Mouse (Mus musculus) megakaryocyte, adult 5-6 weeks (primary cell): ENCODE results near the gene Med27. TPM values are rescaled to one million over a fixed set of nuclear protein-coding genes. Genes with fewer than 3 reads are reported as not detected.

Experiments used
- ATAC-seq: 2 replicates; pipeline ENCODE4 v1.8.0; 2016; ENCODE audit warnings: mild to moderate bottlenecking, inconsistent platforms; ENCODE audit not compliant: poor library complexity, severe bottlenecking
- total RNA-seq, 2 experiments: library from RNA; stranded (forward) in 1 of 2; stranded (reverse) in 1 of 2; fragments of 153-499, 151-499 nt in 1 of 2; fragments of 221-1000, 200-1000 nt in 1 of 2; gene quantifications; 2 replicates each; pipeline versions ENCODE4 v1.2.3 to v1.2.4; 2015 to 2017

Gene Med27
- total RNA-seq, 2 experiments from 2014 or later: 17.8 to 34.2 TPM

DNA sequence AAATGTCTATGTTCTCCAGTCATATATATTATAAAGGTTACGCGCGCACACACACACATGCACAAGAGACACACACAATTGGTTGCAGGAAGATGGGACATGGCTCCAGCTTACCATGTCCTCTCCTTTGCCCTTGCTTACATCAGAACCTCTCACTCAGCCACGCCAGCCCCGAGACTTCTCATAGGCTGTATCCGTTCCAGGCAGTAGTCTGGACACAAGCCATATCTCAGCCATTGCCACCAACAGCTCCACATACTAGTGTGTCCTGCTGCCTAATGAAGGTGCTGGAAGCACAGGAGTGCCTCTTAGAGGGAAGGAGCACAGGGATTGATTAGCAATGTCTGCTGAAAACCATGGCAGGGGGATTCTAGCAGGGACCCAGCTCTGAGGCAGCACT is 211.9 kb downstream of the Med27 start:
- no peak for ATAC-seq

DNA sequence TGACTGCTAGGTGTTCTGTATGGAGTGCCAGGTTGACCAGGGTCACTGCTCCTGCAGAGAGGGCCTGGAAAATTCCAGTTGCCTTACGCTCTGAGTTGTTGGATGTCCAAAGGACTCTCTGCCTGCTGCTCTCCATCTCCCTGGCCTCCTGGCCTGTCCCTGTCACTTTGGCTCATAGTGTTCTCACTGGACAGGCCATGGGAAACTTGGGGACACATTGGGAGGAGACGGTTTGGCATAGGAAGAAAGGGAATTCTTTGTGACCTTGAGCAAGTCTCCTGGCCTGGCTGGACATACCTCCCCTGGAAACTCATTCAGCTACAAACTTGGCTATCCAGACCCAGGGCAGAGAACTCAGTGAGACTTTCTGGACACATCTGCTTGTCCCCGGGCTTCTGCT is 213.3 kb downstream of the Med27 start:
- no peak for ATAC-seq

DNA sequence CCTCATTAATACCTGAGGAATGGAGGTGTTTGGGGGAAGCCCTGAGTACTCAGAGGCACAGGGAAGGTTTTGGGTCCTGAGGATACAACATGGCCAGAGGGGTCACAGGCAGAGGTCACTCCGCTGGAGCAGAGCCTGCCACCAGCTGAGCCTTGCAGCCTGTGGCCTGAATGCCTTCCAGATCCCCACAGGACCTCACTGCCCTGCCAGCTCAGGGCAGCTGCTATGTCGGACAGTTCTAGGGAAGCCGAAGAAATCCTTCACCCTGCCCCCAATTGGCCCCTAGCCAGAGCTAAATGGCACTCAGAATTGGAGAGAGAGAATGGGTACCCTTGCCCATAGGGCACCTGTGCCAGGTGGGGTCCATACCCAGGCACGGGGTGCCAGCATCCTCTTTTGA is 214.8 kb downstream of the Med27 start:
- ATAC-seq: no peak

DNA sequence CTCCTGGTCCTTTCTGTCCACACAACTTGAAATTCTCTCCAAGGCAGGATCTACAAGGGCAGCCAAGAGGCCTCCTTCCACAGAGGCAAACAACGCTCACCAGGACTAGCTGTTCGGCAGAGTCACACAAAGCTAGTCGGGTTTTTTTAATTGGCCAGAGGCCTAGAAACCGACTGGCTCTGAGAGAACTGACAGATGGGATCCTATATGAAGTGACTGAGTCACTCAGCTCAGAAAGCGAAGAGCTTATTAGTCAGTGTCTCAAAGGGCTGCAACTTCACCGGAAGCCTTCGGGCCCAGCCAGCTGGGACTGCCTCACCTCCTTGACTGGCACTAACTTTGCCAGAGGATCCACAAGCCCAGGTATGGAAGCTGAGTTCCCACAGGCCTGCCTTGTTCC is 217.4 kb downstream of the Med27 start:
- no peak for ATAC-seq

DNA sequence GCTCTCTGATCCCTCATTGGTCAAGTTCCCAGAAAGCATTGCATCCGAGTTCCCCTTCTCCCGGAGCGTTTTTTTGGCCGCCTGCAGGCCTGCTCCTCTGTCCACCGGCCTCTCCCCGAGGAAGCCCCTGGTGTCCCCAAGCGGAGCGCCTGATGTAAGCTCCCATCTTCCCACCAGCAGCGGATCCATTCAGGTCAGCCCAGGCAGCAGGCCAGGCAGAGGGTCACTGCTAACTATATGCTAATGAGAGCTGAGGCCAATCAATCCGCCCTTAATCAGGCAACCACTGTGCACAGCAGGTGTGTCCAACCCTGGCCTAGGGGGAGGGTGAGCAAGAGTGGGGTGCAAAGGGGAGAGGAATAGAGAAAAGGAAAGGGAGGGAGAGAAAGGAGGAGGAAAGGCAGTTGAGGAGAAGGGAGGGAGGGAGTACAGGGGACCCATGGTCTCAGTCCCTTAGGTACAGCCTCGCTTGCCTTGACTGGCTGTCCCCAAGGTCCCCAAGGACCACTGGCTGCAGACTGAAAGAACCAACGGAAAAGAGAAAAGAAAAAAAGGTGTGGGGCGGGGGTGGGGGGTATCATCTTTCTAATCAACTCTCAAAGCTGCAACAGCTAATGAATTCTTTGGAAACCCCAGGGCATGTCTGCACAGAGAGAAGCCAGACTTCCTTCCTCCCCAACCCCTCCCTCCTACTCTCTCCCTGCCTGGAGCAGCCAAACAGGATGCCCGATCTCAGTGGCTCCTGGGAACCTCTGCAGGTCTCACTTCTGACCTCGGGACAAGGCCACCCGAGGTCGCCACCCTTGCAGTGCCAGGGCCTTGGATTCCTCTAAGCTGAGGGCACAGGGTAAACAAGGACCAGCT is 219.2 kb downstream of the Med27 start:
- ATAC-seq: no peak

DNA sequence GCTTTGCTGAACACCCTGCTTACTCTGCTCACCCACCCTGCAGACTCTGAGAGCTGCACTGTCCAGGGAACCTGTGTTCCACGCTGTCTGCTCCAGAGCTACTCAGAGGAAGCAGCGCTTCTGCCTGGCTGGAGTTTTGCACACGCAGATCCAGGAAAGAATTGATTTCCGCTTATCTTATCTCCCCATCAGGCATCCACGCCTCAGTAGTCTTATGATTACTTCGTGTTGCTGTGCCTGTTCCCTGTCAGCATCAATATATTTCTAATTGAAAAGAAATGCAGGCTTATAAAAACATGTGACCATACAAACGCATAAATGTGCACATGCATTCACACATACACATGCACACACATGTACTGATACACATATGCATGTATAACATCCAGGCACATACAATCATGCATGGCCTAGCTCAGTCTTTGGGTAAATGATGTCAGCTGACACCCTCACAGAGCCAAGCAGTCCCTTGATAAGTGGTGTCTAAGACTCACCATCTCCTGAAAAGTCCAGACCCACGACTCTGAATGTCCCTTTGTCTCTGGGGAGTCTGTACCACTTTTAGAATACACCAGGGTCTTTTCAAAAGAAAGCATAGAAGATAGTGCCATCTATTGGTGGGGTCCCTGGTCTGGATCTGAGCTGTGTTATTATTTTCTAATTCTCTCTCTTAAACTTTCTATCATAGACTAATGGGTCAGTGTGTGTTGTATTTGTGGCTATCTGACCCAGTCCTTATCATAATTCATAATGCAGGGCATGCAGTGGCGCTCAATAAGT is 225.5 kb downstream of the Med27 start:
- no peak for ATAC-seq

DNA sequence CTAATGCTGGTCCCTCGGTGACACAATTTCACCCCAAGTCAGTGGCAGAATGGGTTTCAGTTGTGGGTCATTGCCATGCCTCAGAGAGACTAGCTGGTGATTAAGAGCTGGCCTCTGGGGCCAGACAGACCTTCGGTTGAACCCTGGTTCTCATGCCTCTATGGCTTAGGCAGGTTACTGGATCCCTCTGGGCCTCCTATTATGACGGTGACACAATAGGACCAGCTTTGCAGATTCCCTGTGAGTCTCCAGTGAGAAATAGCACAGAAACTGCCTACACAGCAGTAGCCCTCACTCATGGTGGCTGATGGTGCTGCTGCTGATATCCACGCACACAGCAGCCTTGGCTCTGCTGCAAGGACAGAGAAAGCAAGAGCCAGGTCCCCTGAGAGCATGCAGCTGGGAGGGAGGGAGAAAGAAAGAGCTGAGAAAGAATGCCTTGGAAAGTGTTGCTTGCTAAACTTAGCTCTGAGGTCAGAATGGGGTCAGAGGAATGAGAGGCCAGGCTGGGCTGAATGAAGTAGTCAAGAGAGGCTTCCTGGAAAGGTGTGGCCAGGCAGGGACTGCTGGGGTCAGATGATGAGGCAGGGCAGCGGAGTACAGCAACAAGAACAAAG is 226.3 kb downstream of the Med27 start:
- no peak for ATAC-seq

DNA sequence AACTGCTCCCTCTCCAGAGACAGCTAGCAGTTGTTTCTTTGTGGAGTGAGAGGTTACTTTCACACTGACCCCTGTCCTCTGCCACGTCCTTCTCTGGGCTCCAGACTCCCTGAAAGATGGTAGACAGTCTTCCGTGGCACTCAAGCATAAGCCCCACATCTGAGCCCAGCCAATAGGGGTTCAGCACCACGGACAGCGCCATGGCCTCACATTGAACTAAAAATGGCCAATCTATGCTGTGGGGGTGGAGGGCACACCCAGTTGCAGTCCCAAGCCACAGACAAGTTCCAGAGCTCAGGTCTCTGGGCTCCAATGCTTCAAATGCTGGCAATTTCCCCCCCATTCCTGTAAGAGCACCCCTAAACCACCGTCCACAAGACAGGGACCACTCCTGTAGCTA is 227.0 kb downstream of the Med27 start:
- ATAC-seq: no peak

DNA sequence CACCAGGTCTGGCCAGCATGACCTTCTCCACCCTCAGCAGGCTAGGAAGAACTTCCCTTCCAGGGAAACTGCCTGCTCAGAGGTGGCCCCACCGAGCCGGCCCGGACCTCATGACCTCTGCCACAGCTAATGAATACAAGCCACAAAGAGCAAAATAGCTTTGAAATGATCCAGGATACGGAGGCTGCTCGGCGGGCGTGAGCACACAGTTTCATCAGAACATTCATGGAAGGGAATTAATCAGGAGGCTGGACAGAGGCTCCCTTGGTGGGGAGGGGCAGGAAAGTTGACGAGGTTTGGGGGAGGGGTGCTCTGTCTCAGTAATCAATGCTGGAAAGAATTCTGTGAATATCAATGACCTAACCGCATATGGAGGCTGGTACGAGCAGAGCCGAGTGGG is 227.6 kb downstream of the Med27 start:
- ATAC-seq: no peak

Other genes starting within 250 kb of the Med27 start
- 33.0 and 42.0 TPM in 2 replicates for gene Setx, start 222.6 kb upstream of the Med27 start, total RNA-seq (2015)
- gene Setx, start 222.6 kb upstream of the Med27 start, total RNA-seq (2017): 51.4 and 81.2 TPM in 2 replicates
- gene Ntng2, start 93.8 kb upstream of the Med27 start, total RNA-seq (2015): 22.2 and 24.6 TPM in 2 replicates
- gene Ntng2, start 93.8 kb upstream of the Med27 start, total RNA-seq (2017): 8.4 and 22.8 TPM in 2 replicates